Mouse (Mus musculus) small intestine, adult 2 months (tissue): ENCODE results near the gene Btbd35f2. TPM values are rescaled to one million over a fixed set of nuclear protein-coding genes. Genes with fewer than 3 reads are reported as not detected.
"Not testable (repeated sequence)": the region's sequence is repeated elsewhere in the genome, so short reads cannot be mapped to it uniquely, and the experiment has no call there.

Source experiments
- H3K27ac ChIP-seq: fragments of 200-500 bp; 2 replicates; pipeline ENCODE4 v1.5.1; 2012; ENCODE audit warnings: low read depth, low read length, control low read depth, inconsistent platforms; ENCODE audit not compliant: insufficient read depth
- H3K27me3 ChIP-seq: fragments of 200-500 bp; 2 replicates; pipeline ENCODE4 v1.6.1; 2012; ENCODE audit warnings: mild to moderate bottlenecking, moderate library complexity, low read length, inconsistent platforms; ENCODE audit not compliant: control insufficient read depth, insufficient read depth
- H3K36me3 ChIP-seq: fragments of 200-500 bp; 2 replicates; pipeline ENCODE4 v1.6.1; 2012; ENCODE audit warnings: mild to moderate bottlenecking, low read length, control low read depth, inconsistent platforms; ENCODE audit not compliant: control insufficient read depth, insufficient read depth
- H3K4me1 ChIP-seq: fragments of 200-500 bp; 2 replicates; pipeline ENCODE4 v1.6.1; 2012; ENCODE audit warnings: low read length, inconsistent platforms, mixed read lengths; ENCODE audit not compliant: control insufficient read depth, insufficient read depth, insufficient read length
- H3K4me3 ChIP-seq: fragments of 200-500 bp; 2 replicates; pipeline ENCODE4 v1.5.1; 2012; ENCODE audit warnings: low read depth, mild to moderate bottlenecking, control low read depth, inconsistent platforms, low read length, moderate library complexity
- WGBS: fragments of 180-500 bp; shearing (Covaris S2); methylation state at CpG from one replicate; pipeline ENCODE4 v1.1.7; 2018; 5-methylcytosine and 5-hydroxymethylcytosine counted together
- polyA plus RNA-seq: library from polyadenylated mRNA; depleted of rRNA; stranded (reverse); fragments of >200 nt; gene quantifications from 2 replicates; pipeline ENCODE4 v1.2.3, GENCODE M21; 2012; rRNA removed

The Btbd35f2 gene
- not detected in 2 replicates for polyA plus RNA-seq

GRCm38 (mm10) chrX:32278094-32278493, at the start of gene Btbd35f2:
Gene Btbd35f2 (plus strand): TSS chrX:32278394.
- WGBS, result no CpG with 5 or more reads among the region's 3 CpGs
- not testable (repeated sequence) for H3K27me3 ChIP-seq, H3K36me3 ChIP-seq, H3K4me1 ChIP-seq, H3K27ac ChIP-seq, H3K4me3 ChIP-seq

Other genes starting within 250 kb of the Btbd35f2 start
- gene Btbd35f22, start 230.6 kb upstream of the Btbd35f2 start, polyA plus RNA-seq, result not detected in 2 replicates